ENCODE assay signal across 27 mouse cellular contexts in genomic region chr13:8515979-8516715, GRCm38 (mm10).
DNase-seq lines count a peak whose midpoint lies in the region; ATAC-seq and TF ChIP-seq lines count a peak whose summit lies in the region.
"Had no signal": no experiment of that assay in that cellular context is flagged by ENCODE, and none has a peak within 500 bp of the region (broad histone marks: within the 10 kb centered on the region; RNA-seq: fewer than 3 reads in every experiment).

No protein-coding gene starts in this region.

- no peak overlapping the region for H3K4me2 ChIP-seq in hindbrain, embryonic 14.5 days (replicated peaks)
- no peak overlapping the region for H3K4me2 ChIP-seq in hindbrain, embryonic 16.5 days (ENCODE audit: low read length)
- no peak overlapping the region for H3K4me2 ChIP-seq in intestine, embryonic 14.5 days (ENCODE audit: low read length)
- H3K4me2 ChIP-seq in intestine, embryonic 16.5 days (ENCODE audit: low read depth, low read length), result no peak overlapping the region
- H3K4me2 ChIP-seq in midbrain, postnatal 0 days (ENCODE audit: low read depth, low read length, poor library complexity, severe bottlenecking), result no peak overlapping the region
- H3K4me2 ChIP-seq: embryonic facial prominence, embryonic 12.5 days; embryonic facial prominence, embryonic 15.5 days; heart, embryonic 11.5 days had no signal

- no peak overlapping the region for H3K4me3 ChIP-seq in hindbrain, embryonic 14.5 days (replicated peaks; ENCODE audit: low read length)
- no peak overlapping the region for H3K4me3 ChIP-seq in hindbrain, embryonic 16.5 days (ENCODE audit: low read length)
- H3K4me3 ChIP-seq in intestine, embryonic 14.5 days (ENCODE audit: low read depth, low read length), result no peak overlapping the region
- no peak overlapping the region for H3K4me3 ChIP-seq in intestine, embryonic 16.5 days (ENCODE audit: low read length)
- no peak overlapping the region for H3K4me3 ChIP-seq in midbrain, postnatal 0 days (ENCODE audit: low read depth, low read length)
- H3K4me3 ChIP-seq: embryonic facial prominence, embryonic 12.5 days; embryonic facial prominence, embryonic 15.5 days; gastrocnemius, adult 2 months had no signal

- H3K27ac ChIP-seq in hindbrain, embryonic 14.5 days, result no peak overlapping the region
- H3K27ac ChIP-seq in hindbrain, embryonic 16.5 days (ENCODE audit: low read depth, low read length), result no peak overlapping the region
- H3K27ac ChIP-seq in intestine, embryonic 14.5 days (ENCODE audit: low read depth), result no peak overlapping the region
- no peak overlapping the region for H3K27ac ChIP-seq in intestine, embryonic 16.5 days (ENCODE audit: low read length)
- no peak overlapping the region for H3K27ac ChIP-seq in midbrain, postnatal 0 days (ENCODE audit: low read depth, low read length)
- H3K27ac ChIP-seq: embryonic facial prominence, embryonic 12.5 days; embryonic facial prominence, embryonic 15.5 days; gastrocnemius, adult 2 months had no signal

- no peak for ATAC-seq in hindbrain, embryonic 14.5 days (ENCODE audit: low FRiP score)
- ATAC-seq in hindbrain, embryonic 16.5 days, result no peak
- peak; percentile 77 for ATAC-seq in intestine, embryonic 14.5 days (replicated peaks; ENCODE audit: low FRiP score, low TSS enrichment, low read depth)
- peak; percentile 90 for ATAC-seq in intestine, embryonic 16.5 days
- ATAC-seq in midbrain, postnatal 0 days (ENCODE audit: low FRiP score), result no peak
- ATAC-seq: forebrain, embryonic 14.5 days; forebrain, postnatal 0 days; Patski had no signal

- TF ChIP-seq CTCF in midbrain, postnatal 0 days (IDR thresholded peaks at IDR 0.05), result no peak

- no peaks in the 10 kb centered on the region for H3K36me3 ChIP-seq in hindbrain, embryonic 14.5 days (replicated peaks; ENCODE audit: control insufficient read depth, insufficient read depth)
- no peaks in the 10 kb centered on the region for H3K36me3 ChIP-seq in hindbrain, embryonic 16.5 days (ENCODE audit: control insufficient read depth, insufficient read depth, low read length)
- no peaks in the 10 kb centered on the region for H3K36me3 ChIP-seq in intestine, embryonic 14.5 days (ENCODE audit: control insufficient read depth, insufficient read depth, low read length)
- H3K36me3 ChIP-seq in intestine, embryonic 16.5 days (ENCODE audit: control insufficient read depth, insufficient read depth, low read length), result no peaks in the 10 kb centered on the region
- H3K36me3 ChIP-seq in midbrain, postnatal 0 days (ENCODE audit: insufficient read depth, low read length), result no peaks in the 10 kb centered on the region
- H3K36me3 ChIP-seq: embryonic facial prominence, embryonic 12.5 days; embryonic facial prominence, embryonic 15.5 days; G1E had no signal

- no peaks in the 10 kb centered on the region for H3K4me1 ChIP-seq in hindbrain, embryonic 14.5 days (replicated peaks; ENCODE audit: control insufficient read depth, insufficient read depth, low read length)
- H3K4me1 ChIP-seq in hindbrain, embryonic 16.5 days (ENCODE audit: control insufficient read depth, insufficient read depth, low read depth, low read length), result no peaks in the 10 kb centered on the region
- H3K4me1 ChIP-seq in intestine, embryonic 14.5 days (replicated peaks; ENCODE audit: control insufficient read depth, insufficient read depth, low read length), result no peaks in the 10 kb centered on the region
- H3K4me1 ChIP-seq in intestine, embryonic 16.5 days (ENCODE audit: control insufficient read depth, insufficient read depth, low read length), result no peaks in the 10 kb centered on the region
- no peaks in the 10 kb centered on the region for H3K4me1 ChIP-seq in midbrain, postnatal 0 days (ENCODE audit: insufficient read depth, low read length)
- H3K4me1 ChIP-seq: embryonic facial prominence, embryonic 12.5 days; embryonic facial prominence, embryonic 15.5 days had no signal

- H3K27me3 ChIP-seq in hindbrain, embryonic 14.5 days (ENCODE audit: control insufficient read depth, insufficient read depth, low read length), result no peaks in the 10 kb centered on the region
- no peaks in the 10 kb centered on the region for H3K27me3 ChIP-seq in hindbrain, embryonic 16.5 days (replicated peaks; ENCODE audit: control insufficient read depth, insufficient read depth, low read length)
- H3K27me3 ChIP-seq in intestine, embryonic 14.5 days (replicated peaks; ENCODE audit: control insufficient read depth, insufficient read depth, low read length), result no peaks in the 10 kb centered on the region
- H3K27me3 ChIP-seq in intestine, embryonic 16.5 days (replicated peaks; ENCODE audit: control insufficient read depth, insufficient read depth, low read length), result no peaks in the 10 kb centered on the region
- H3K27me3 ChIP-seq in midbrain, postnatal 0 days (ENCODE audit: insufficient read depth, low read length), result no peaks in the 10 kb centered on the region
- H3K27me3 ChIP-seq: CH12.LX; embryonic facial prominence, embryonic 12.5 days; embryonic facial prominence, embryonic 15.5 days had no signal

- 58% methylated on average over 4 of the region's 4 CpGs for WGBS in hindbrain, embryonic 14.5 days
- 60% methylated on average over 4 of the region's 4 CpGs for WGBS in hindbrain, embryonic 16.5 days
- WGBS in intestine, embryonic 14.5 days, result 43% methylated on average over 4 of the region's 4 CpGs
- WGBS in intestine, embryonic 16.5 days, result 41% methylated on average over 4 of the region's 4 CpGs
- WGBS in midbrain, postnatal 0 days, result 83% methylated on average over 4 of the region's 4 CpGs

- DNase-seq in embryo, embryonic 11 days, result peak; percentile 13
- no peak for DNase-seq in embryo, embryonic 10 days (ENCODE audit: low spot score)
- DNase-seq in hindbrain, embryonic 14.5 days (ENCODE audit: low spot score), result peak; percentile 35
- no peak for DNase-seq in intestine, embryonic 14.5 days (ENCODE audit: low spot score)
- DNase-seq in midbrain, postnatal 0 days (ENCODE audit: low spot score), result no peak
- DNase-seq in spleen, postnatal 4 days (ENCODE audit: low spot score in 2 of 2), result no peak
- DNase-seq: adrenal gland, postnatal 10 days; adrenal gland, postnatal 36 days; B cell, adult 2 months; cerebellum, adult 18-20 months; cerebellum, adult 9-10 months; cerebellum, postnatal 14 days; forebrain, postnatal 0 days; gastrocnemius, adult 2 months; gastrocnemius, postnatal 14 days; heart, adult 11 months; kidney, adult 11 months; kidney, adult 8-10 months had no signal

- H3K9ac ChIP-seq in hindbrain, embryonic 14.5 days, result no peak overlapping the region
- H3K9ac ChIP-seq in hindbrain, embryonic 16.5 days (ENCODE audit: low read depth, low read length), result no peak overlapping the region
- H3K9ac ChIP-seq in intestine, embryonic 14.5 days (ENCODE audit: low read length), result no peak overlapping the region
- no peak overlapping the region for H3K9ac ChIP-seq in intestine, embryonic 16.5 days (ENCODE audit: low read depth, low read length)
- H3K9ac ChIP-seq in midbrain, postnatal 0 days (replicated peaks; ENCODE audit: low read length, poor library complexity, severe bottlenecking), result no peak overlapping the region
- H3K9ac ChIP-seq: embryonic facial prominence, embryonic 12.5 days; embryonic facial prominence, embryonic 15.5 days; forebrain, postnatal 0 days had no signal

- H3K9me3 ChIP-seq in hindbrain, embryonic 14.5 days (ENCODE audit: control insufficient read depth, low read length), result no peaks in the 10 kb centered on the region
- no peaks in the 10 kb centered on the region for H3K9me3 ChIP-seq in hindbrain, embryonic 16.5 days (ENCODE audit: control insufficient read depth, low read length)
- H3K9me3 ChIP-seq in intestine, embryonic 14.5 days (ENCODE audit: control insufficient read depth, low read length), result no peaks in the 10 kb centered on the region
- H3K9me3 ChIP-seq in intestine, embryonic 16.5 days (ENCODE audit: control insufficient read depth, low read length), result 0 out of 2 replicates have a peak, but pooled peaks cover 1% of the 10 kb centered on the region
- H3K9me3 ChIP-seq in midbrain, postnatal 0 days (ENCODE audit: low read length), result no peaks in the 10 kb centered on the region
- H3K9me3 ChIP-seq: embryonic facial prominence, embryonic 12.5 days; embryonic facial prominence, embryonic 15.5 days; G1E had no signal

Comparison
In these comparisons a context has a peak if more than half of its experiments do, and no peak if none do; other contexts are left out.
1. DNase-seq: peak in embryo, embryonic 11 days (single experiment) and hindbrain, embryonic 14.5 days (single experiment); none in embryo, embryonic 10 days (single experiment), intestine, embryonic 14.5 days (single experiment), midbrain, postnatal 0 days (single experiment) and spleen, postnatal 4 days (0 of 2).
2. ATAC-seq: peak in intestine, embryonic 14.5 days (single experiment) and intestine, embryonic 16.5 days (single experiment); none in hindbrain, embryonic 14.5 days (single experiment), hindbrain, embryonic 16.5 days (single experiment) and midbrain, postnatal 0 days (single experiment).